Mouse (Mus musculus): Measurements from ENCODE around the gene Sgca. TPM values are rescaled to one million over a fixed set of nuclear protein-coding genes. Genes with fewer than 3 reads are reported as not detected.
A peak's percentile ranks its signal among the peaks of the same experiment; 100 is the strongest.
"Not testable (repeated sequence)": the region's sequence is repeated elsewhere in the genome, so short reads cannot be mapped to it uniquely, and the experiment has no call there.

The Sgca gene
- polyA plus RNA-seq, 1 experiment from 2014 or later: not detected

DNA sequence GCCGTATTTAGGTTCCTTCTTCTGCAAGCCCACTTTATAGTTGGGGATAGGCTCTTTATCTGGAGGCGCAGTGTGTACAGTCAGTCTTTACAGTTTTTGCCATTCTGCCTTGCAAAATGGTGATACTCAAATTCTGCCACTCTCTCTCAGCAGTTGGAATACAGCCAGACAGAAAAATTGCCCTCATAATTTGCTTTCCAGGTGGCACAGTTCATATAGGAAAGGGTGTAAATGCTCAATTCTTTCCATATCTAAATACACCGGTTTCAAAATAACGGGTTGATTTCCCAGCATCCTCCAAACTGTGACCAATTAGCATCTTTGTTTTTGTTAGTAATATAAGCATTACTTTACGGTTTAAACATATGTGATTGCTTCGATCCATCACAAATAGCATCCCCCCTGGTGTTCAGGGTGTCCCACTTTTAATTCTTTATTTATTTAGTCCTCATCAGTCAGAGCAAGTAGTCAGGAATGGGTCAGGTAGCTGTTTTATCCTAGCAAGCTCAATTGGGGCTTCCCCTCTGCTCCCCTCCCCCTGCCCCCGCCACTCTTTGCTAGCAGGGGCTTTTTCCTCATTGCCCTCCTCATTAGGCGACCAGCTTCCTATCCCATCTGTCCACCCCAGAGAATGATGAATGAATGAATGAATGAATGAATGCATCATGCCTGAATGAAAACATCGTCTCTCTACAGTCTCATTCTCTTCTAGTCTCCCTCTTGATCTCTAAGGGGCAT lies 2.2 kb upstream of the Sgca start:
- peak; percentile 71 for ATAC-seq (ENCODE audit: low FRiP score, low read depth)
- Histone ChIP-seq H3K4me3 (peak overlapping the region; percentile 18), H3K36me3 (no peaks in the 10 kb centered on the region), H3K9ac (replicated peaks) (0 out of 2 replicates have a peak overlapping the region, but pooled peaks have one; percentile 24), H3K9me3 (no peaks in the 10 kb centered on the region), H3K27me3 (no peaks in the 10 kb centered on the region), H3K4me2 (replicated peaks) (peak overlapping the region; percentile 45), H3K27ac (replicated peaks) (peak overlapping the region; percentile 86), H3K4me1 (peaks cover 8% of the 10 kb centered on the region; the same call in 1 of the 2 replicates)
- 50% methylated on average over 9 of the region's 9 CpGs for WGBS

DNA sequence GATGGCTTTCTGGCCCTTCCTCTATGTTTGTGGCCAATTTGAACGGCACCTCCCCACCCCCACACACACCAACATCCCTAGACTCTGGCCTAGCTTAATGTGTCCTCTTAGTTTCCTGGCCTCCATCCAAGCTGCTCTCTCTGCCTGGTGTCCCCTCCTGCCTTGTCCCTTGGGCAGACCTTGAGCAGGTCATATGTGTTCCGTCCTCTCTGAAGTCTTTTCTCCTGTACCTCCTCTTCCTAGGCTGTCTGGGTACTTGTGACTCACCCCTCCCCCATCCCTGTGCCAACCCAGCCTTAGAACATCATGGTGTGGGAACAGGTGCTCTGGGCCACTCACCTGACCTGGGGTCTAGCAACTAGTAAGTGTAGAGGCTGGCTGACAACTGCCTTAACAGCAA lies 1.2 kb downstream of the Sgca start:
- Histone ChIP-seq H3K4me2 (replicated peaks) (no peak overlapping the region), H3K27ac (replicated peaks) (no peak overlapping the region), H3K27me3 (peaks cover 21% of the 10 kb centered on the region), H3K4me3 (no peak overlapping the region), H3K4me1 (peaks cover 11% of the 10 kb centered on the region; the same call in 1 of the 2 replicates), H3K36me3 (no peaks in the 10 kb centered on the region), H3K9ac (replicated peaks) (no peak overlapping the region), H3K9me3 (no peaks in the 10 kb centered on the region)
- no peak for ATAC-seq (ENCODE audit: low FRiP score, low read depth)
- 87% methylated on average over 2 of the region's 2 CpGs for WGBS

DNA sequence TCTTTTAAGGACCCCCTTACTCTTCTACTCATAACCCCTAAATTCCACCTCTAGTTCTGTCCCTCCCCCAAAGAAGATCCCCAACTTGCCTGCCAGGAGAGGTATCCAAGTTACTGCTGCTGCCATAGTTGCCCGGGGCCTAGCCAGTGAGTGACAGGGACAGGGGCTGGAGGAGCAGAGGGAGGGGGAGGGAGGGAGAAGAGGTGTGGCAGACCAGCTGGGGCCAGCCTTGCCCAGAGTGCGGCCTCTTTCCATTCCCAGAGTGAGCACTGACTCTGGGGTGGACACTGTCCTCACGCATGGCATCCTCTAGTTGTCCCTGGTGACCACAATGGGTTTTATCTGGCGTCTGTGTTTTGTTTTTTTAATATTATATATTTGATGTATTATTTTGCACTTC lies 2.8 kb downstream of the Sgca start:
- ATAC-seq (ENCODE audit: low FRiP score, low read depth): no peak
- 42% methylated on average over 4 of the region's 4 CpGs for WGBS
- Histone ChIP-seq H3K27ac (replicated peaks) (no peak overlapping the region), H3K4me2 (replicated peaks) (no peak overlapping the region), H3K4me3 (no peak overlapping the region), H3K36me3 (no peaks in the 10 kb centered on the region), H3K4me1 (peaks cover 7% of the 10 kb centered on the region; the same call in 1 of the 2 replicates), H3K27me3 (peaks cover 21% of the 10 kb centered on the region), H3K9ac (replicated peaks) (no peak overlapping the region), H3K9me3 (no peaks in the 10 kb centered on the region)

DNA sequence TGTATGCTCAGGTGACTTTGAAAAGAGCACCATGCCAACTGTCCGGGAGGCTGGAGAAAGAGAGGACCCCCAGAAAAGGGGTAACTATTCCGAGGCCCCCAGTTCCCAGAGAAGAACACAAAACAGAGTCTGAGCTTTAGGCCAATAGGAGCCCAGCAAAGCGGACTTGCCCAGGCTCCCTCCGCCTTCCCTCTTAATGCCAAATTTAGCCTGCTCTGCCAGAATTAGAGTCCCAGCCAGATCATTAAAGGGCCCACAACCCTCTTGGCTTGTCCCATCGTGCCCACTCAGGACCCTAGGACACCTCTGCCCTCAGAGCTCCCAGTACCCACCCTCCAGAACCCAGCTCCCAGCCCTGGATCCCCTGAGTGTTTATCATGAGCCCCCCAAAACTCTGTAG lies 3.2 kb downstream of the Sgca start:
- no peak overlapping the region for H3K27ac ChIP-seq (replicated peaks)
- 74% methylated on average over 5 of the region's 5 CpGs for WGBS
- no peak overlapping the region for H3K4me2 ChIP-seq (replicated peaks)
- H3K36me3 ChIP-seq: no peaks in the 10 kb centered on the region
- no peak for ATAC-seq (ENCODE audit: low FRiP score, low read depth)
- 0 out of 2 replicates have a peak, but pooled peaks cover 3% of the 10 kb centered on the region for H3K4me1 ChIP-seq
- H3K9ac ChIP-seq (replicated peaks): no peak overlapping the region
- H3K9me3 ChIP-seq: no peaks in the 10 kb centered on the region
- H3K4me3 ChIP-seq: no peak overlapping the region
- H3K27me3 ChIP-seq: peaks cover 21% of the 10 kb centered on the region

DNA sequence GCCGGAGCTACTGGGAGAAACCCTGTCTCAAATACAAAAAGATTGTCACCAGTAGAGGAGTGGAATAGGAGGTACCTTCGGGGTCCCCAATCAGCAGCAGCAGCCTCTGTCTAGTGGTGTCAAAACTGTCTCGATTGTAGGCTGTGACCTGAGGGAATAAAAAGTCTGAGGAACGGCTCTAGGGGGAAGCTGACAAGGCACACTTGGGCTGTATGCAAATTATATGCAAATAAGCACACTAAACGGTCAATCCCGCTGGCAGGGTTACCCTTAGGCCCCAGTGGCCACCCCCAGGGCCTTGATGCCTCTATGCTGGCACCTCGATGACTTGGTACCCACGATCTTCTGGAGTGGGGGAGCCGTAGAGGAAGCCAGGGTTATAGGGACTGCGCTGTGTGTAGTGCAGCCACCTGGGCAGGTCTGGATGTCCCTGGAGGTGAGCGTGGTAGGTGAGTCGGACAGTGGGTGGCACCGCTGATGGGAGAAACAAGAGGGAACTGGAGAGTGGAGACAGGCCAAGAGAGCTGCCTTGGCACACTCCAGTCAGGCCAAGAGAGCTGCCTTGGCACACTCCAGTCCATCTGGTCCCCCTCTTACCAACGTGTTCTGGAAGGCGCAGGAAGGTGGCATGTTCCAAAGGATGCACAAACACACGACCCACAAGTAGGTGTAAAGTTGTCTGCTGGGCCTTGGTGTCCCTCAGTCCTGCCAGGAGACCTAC lies 4.1 kb downstream of the Sgca start:
- no peaks in the 10 kb centered on the region for H3K36me3 ChIP-seq
- H3K4me3 ChIP-seq: no peak overlapping the region
- H3K27ac ChIP-seq (replicated peaks): no peak overlapping the region
- H3K4me1 ChIP-seq: 0 out of 2 replicates have a peak, but pooled peaks cover 3% of the 10 kb centered on the region
- 66% methylated on average over 16 of the region's 16 CpGs for WGBS
- peaks cover 21% of the 10 kb centered on the region for H3K27me3 ChIP-seq
- H3K9me3 ChIP-seq: no peaks in the 10 kb centered on the region
- no peak overlapping the region for H3K4me2 ChIP-seq (replicated peaks)
- H3K9ac ChIP-seq (replicated peaks): no peak overlapping the region
- ATAC-seq (ENCODE audit: low FRiP score, low read depth): no peak

DNA sequence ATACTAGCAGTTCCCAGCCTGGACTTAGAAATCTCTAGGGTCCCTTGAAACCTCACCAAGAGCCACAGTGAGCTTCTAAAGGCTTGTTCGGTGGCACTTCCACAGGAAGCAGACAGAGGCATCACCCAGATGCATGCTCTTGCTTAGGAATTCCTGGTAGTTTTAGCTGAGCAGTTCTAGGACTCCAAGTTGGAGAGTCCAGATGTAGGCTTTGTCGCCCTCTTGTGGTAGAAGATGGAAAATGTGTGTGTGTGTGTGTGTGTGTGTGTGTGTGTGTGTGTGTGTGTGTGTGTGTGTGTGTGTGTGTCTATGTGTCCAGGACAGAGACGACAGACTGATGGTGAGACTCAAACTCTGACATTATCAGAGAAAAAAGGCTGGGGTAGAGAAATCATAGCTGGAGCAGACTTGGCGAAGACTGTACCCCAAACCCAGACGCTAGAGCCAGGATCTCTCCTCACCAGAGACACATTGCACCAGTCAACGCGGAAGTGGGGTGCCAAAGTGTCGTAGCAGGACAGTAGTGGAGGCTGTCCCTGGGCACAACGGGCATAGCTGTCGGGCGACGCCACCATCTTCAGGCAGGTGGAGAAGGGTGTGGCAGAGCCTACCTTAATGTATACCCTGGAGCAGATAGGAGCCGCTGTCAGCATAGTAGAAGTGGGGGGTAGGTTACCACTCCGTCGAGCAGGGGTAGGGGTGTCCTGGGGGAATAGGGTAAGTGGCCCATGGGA lies 5.8 kb downstream of the Sgca start:
- ATAC-seq (ENCODE audit: low FRiP score, low read depth): peak; percentile 44; the same call in 1 of the 2 replicates

DNA sequence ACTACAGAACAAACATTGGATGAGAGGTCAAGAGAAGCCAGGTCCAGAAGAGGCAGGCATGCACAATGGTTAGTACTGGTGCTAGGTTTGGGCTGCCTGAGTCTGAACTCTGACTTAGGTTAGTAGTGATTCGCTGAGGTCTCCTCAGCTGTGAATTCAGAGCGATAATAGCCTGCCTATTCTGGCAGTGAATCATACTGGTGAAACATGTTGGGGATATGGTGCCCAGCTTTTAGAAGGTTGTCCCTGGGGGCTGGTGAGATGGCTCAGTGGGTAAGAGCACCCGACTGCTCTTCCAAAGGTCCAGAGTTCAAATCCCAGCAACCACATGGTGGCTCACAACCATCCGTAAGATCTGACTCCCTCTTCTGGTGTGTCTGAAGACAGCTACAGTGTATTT lies 6.4 kb downstream of the Sgca start:
- not testable (repeated sequence) for H3K27ac ChIP-seq (replicated peaks); ATAC-seq (ENCODE audit: low FRiP score, low read depth); H3K9ac ChIP-seq (replicated peaks); H3K4me3 ChIP-seq; H3K9me3 ChIP-seq; H3K4me1 ChIP-seq; H3K4me2 ChIP-seq (replicated peaks); H3K36me3 ChIP-seq
- 93% methylated on average over 4 of the region's 4 CpGs for WGBS
- H3K27me3 ChIP-seq: peaks cover 21% of the 10 kb centered on the region

More for the DNA sequence above, 5.8 kb downstream of the Sgca start:
- H3K27me3 ChIP-seq: peaks cover 21% of the 10 kb centered on the region
- 0 out of 2 replicates have a peak, but pooled peaks cover 3% of the 10 kb centered on the region for H3K4me1 ChIP-seq
- H3K9me3 ChIP-seq: no peaks in the 10 kb centered on the region
- H3K27ac ChIP-seq (replicated peaks): no peak overlapping the region
- no peaks in the 10 kb centered on the region for H3K36me3 ChIP-seq
- 69% methylated on average over 15 of the region's 15 CpGs for WGBS
- H3K4me2 ChIP-seq (replicated peaks): no peak overlapping the region
- no peak overlapping the region for H3K9ac ChIP-seq (replicated peaks)
- no peak overlapping the region for H3K4me3 ChIP-seq

DNA sequence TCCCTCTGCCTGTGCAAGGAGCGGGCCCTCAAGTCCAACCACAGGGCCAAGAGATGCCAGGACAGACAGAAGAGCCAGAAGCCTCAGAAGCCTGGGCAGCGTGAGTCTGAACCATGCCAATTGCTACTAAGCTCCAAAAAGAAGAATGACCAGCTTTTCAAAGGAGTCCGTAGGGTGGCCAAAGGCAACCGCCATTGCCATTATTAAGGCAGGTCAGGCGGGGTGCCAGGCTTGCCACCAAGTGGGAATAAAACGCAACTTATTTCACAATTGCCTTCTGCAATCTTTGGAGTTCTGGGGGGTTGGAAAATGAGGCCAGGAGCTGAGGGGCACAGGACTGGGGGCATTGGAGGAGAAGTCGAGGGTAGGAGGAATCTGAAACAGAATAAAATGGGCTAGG lies 7.9 kb downstream of the Sgca start:
- ATAC-seq (ENCODE audit: low FRiP score, low read depth): no peak
- no peak overlapping the region for H3K4me2 ChIP-seq (replicated peaks)
- no peak overlapping the region for H3K9ac ChIP-seq (replicated peaks)
- H3K27me3 ChIP-seq: peaks cover 21% of the 10 kb centered on the region
- no peak overlapping the region for H3K27ac ChIP-seq (replicated peaks)
- H3K36me3 ChIP-seq: no peaks in the 10 kb centered on the region
- H3K4me1 ChIP-seq: 0 out of 2 replicates have a peak, but pooled peaks cover 2% of the 10 kb centered on the region
- no peak overlapping the region for H3K4me3 ChIP-seq
- H3K9me3 ChIP-seq: no peaks in the 10 kb centered on the region
- WGBS: 77% methylated on average over 7 of the region's 7 CpGs

DNA sequence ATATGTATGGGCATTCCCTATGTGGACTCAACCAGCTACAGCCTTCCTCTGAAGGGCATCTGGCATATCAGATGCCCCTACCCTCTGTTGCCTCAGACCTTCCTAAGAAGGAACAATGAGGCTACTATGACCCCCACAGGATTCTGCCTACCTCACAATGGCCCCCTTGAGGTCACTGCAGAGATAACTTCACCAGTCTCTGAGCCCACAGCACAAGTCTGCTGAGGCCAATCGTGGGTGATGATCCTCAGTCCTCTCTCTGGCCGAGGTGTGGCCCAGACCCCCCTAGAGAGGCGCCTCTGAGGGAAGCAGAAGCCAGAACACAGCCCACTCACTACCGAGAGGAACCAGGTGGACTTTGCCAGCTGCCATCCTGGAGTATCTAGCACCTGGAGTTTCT lies 8.7 kb downstream of the Sgca start, which contains the start of gene Hils1:
Gene Hils1 (plus strand): TSS at position 175 of the 400 bp plus-strand sequence.
- Histone ChIP-seq H3K4me1 (no peaks in the 10 kb centered on the region), H3K9ac (replicated peaks) (no peak within 1 kb of the TSS), H3K4me2 (replicated peaks) (no peak within 1 kb of the TSS), H3K36me3 (no peaks in the 10 kb centered on the region), H3K27me3 (peaks cover 16% of the 10 kb centered on the region), H3K27ac (replicated peaks) (no peak within 1 kb of the TSS), H3K4me3 (no peak within 1 kb of the TSS), H3K9me3 (no peaks in the 10 kb centered on the region)
- no peak for ATAC-seq (ENCODE audit: low FRiP score, low read depth)
- WGBS: 47% methylated on average over 4 of the region's 4 CpGs

DNA sequence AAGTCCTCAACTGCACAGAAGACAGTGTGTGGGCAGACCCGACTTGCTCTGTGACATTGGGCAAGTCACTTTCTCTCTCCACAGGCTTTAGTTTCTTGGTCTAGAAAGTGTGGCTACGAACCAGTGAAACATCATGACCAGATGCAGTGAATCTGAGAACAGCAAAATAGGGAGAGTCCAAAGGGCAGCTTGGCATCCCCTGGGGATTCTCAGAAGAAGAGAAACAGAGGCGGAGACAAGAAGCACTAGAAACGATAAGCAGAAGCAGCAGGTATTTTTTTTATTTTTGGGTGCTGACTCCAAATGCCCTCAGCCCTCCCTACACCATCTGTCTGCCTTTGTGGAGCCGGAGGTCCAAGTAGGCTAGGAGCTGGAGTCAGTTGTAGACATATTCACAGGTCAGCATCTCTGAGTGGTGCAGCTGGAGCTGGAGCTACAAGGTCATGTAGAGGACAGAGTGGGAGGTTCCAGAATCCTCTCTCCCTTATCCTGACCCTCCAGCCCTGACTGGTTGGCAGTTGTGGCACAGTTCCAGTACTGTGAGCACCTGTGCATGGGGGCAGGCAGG lies 13.5 kb downstream of the Sgca start:
- no peak overlapping the region for H3K4me2 ChIP-seq (replicated peaks)
- no peak for ATAC-seq (ENCODE audit: low FRiP score, low read depth)
- no peak overlapping the region for H3K27ac ChIP-seq (replicated peaks)
- WGBS: 79% methylated on average over 5 of the region's 5 CpGs
- H3K9me3 ChIP-seq: no peaks in the 10 kb centered on the region
- H3K4me1 ChIP-seq: peaks cover 4% of the 10 kb centered on the region; the same call in 1 of the 2 replicates
- H3K36me3 ChIP-seq: no peaks in the 10 kb centered on the region
- 0 out of 2 replicates have a peak, but pooled peaks cover 5% of the 10 kb centered on the region for H3K27me3 ChIP-seq
- no peak overlapping the region for H3K9ac ChIP-seq (replicated peaks)
- H3K4me3 ChIP-seq: no peak overlapping the region

DNA sequence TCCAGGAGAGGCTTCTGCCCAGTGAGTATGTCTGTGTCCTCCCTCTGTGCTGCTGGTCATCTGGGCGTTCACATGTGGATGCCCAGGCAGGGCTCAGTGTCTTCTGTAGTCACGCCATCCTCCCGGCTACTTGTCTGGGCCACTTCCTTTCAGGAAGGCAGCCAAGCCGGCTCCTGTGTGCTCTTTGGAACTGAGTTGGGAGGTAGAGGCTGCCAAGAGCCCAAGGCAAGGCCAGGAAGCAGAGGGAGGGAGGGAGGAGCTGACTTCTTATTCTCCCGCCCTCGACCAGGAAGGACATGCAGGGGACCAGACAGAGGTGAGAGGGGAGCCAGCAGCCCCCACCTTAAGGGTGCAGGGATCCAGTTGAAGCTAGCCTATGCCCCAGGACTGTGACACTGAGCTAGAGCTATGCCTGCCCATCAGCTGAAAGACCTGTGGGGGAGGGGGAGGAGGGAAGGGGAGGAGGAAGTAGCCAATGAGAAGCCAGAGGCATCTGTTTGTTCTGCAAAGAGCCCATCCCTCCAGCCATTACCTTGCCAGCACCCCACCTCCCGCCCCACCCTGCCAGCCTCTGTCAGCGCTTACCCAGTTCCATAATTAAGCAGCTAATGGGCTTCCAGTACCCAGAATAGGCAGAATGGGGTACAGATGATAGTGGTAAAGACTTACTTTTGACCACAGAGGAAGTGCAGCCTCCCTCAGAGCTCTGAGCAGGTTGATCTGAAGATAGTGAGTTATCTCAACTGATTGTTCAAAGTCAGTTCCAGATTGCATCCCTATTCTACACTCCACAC lies 17.9 kb downstream of the Sgca start:
- Histone ChIP-seq H3K9me3 (no peaks in the 10 kb centered on the region), H3K36me3 (no peaks in the 10 kb centered on the region), H3K27me3 (0 out of 2 replicates have a peak, but pooled peaks cover 6% of the 10 kb centered on the region), H3K4me2 (replicated peaks) (no peak overlapping the region), H3K9ac (replicated peaks) (no peak overlapping the region), H3K27ac (replicated peaks) (no peak overlapping the region), H3K4me1 (peaks cover 12% of the 10 kb centered on the region; the same call in 1 of the 2 replicates), H3K4me3 (no peak overlapping the region)
- no peak for ATAC-seq (ENCODE audit: low FRiP score, low read depth)
- 24% methylated on average over 8 of the region's 8 CpGs for WGBS

Data from midbrain, embryonic 12.5 days (tissue).